Mouse (Mus musculus) cerebellum, adult 9-10 months (tissue): ENCODE measurements at regions not wholly inside any gene's neighbourhood (a gene's known extent, or its start where the extent isn't known, plus 50 kb on each side); places are given as distances from the start of the nearest gene placed in this dataset.
"Not testable (repeated sequence)": the region's sequence is repeated elsewhere in the genome, so short reads cannot be mapped to it uniquely, and the experiment has no call there.

ENCODE experiments used
- DNase-seq: peaks from one replicate; pipeline ENCODE4 v3.0.0; 2022

GRCm38 (mm10) chr12:47162624-47163151, 344.0 kb upstream of the Nova1 start:
- DNase-seq = peak; percentile 91

DNA sequence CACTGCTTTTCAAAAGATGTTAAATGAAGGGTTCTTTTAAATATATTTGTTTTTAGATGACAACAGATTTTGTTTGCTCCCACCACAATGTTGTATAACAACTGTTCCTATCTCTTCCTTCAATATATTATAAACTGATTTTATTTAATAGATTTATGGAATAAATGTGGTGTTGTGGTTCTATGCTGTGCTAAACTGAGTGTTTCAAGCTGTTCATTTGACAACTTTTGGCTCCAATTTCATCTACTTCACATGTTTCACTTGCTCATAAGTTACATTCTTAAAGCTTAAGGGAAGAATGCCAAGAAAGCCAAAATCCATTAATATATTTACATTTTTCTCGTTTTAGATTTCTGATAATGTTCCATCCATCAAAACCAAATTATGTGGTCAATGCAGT, 341.9 kb upstream of the Nova1 start:
- DNase-seq = peak; percentile 11

- DNase-seq = not testable (repeated sequence)
These were observed 337.2 kb upstream of the Nova1 start for GRCm38 (mm10) chr12:47155916-47156315.

- no peak for DNase-seq
These were observed 321.9 kb upstream of the Nova1 start for GRCm38 (mm10) chr12:47140677-47141076.

DNA sequence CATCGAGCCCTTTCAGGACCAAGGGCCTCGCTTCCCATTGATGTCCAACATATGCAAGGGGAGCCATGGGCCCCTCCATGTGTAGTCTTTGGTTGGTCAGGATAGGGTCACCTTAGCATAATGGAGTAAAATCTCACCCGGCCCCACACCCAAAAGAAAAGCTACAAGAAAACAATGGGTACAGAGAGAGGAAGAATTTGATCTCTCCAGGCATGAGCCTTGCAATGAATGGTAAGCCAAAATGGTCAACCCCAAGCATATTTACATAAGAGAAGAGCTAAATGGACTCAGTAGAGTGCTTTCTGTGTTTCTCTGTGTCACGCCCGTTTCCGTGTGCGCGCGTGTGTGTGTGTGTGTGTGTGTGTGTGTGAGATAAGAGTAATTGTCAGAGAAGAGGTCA, 311.1 kb upstream of the Nova1 start:
- DNase-seq = no peak

GRCm38 (mm10) chr12:47128596-47128995, 309.9 kb upstream of the Nova1 start:
- DNase-seq = no peak

- DNase-seq = no peak
These were observed 302.7 kb upstream of the Nova1 start for GRCm38 (mm10) chr12:47121426-47121825.

DNA sequence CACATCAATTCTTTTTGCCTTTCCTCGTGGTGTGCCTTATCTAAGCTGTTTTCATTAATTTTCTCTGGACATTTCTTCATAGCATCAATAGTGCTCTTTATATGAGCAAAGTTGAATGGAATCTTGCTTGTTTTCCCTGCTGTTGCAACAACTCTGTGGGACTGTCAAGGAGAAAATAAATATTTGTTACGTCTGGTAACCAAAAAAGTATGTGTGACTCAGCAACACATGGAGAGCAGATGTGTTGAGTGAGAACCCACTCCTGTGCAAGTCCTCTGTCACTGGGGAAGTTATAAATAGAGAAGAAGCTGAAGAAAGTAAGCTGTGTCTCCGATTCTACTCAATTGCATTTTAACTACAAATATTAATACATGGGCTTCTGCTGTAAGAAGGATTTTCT, 298.8 kb upstream of the Nova1 start:
- no peak for DNase-seq

DNA sequence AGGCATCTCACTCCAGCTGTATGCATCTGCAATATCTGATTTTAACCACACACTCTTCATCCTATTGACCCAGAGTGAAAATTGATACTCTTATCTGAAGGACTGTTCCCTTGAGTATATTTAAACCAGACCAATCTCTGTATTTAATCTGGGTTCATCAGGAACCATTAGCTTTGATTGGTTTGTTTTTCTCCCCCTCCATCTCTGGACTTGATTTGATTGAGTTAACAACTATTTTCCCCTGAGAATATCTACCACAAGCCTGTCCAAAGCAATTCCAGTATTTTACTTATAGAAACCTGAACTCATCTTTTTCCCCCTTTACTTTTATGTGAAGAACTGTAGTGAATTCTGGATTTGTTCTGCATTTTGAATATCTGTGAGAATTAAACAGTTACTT, 270.5 kb upstream of the Nova1 start:
- DNase-seq = no peak

DNA sequence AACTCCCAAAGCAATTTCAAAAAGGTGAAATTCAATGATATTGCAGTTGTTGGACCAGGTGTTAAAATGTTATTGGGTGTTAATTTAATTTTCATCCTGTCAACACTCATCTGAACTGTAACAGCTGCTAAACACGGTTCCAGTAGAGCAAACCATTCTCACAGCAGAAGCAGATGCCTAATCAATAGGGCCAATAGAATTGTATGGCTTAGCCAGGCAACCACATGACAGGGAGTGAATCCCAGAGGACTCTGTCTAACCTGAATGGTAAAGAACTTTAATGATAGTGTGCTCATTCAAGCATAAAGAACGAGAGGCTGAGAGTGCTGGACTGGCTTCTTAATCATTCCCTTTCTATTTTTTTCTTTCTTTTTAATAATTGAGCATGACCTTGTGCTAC, 256.2 kb upstream of the Nova1 start:
- DNase-seq = no peak

DNA sequence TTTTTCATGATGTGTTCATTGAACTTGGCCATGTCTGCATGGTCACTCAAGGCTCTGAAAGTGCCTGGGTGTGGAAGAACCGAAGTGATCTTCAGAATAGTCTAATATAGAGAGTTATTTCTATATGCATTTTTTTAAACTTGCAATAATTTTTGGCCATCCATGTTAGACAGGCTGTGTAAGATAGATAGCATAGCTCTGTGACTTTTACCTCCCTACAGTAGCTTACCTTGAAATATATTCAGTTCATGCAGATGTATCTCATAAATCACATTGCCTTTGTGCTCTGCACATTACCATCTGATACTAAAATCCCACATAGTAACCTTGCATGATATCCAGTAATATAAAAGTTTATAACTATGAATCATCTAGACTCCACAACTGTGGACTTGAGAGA, 233.7 kb upstream of the Nova1 start:
- DNase-seq = no peak

DNA sequence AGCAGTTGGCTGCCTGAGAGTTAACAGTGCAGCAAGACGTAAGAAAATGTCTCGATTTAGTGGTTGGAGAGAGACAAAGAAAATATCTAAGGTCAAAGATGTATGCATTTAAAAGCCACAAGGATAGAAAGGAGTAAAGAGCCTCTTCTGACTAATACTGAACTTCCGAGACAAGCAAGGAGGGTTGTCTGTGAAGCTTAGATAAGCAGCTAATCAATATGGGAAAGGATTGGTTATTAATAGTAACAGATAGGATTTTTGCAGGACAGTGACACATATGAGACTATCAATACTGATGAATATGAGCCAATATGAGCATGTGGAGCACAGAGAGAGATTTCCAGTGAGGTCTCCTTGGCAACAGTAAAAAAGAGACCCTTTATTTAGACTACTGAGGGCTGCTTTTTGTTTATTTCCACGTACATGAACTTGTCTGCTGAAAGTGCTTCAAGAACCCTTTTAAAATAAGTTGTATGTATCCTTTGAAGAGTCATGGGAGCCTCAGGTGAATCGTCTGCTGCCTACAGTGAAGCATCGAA, 202.2 kb upstream of the Nova1 start:
- no peak for DNase-seq

DNA sequence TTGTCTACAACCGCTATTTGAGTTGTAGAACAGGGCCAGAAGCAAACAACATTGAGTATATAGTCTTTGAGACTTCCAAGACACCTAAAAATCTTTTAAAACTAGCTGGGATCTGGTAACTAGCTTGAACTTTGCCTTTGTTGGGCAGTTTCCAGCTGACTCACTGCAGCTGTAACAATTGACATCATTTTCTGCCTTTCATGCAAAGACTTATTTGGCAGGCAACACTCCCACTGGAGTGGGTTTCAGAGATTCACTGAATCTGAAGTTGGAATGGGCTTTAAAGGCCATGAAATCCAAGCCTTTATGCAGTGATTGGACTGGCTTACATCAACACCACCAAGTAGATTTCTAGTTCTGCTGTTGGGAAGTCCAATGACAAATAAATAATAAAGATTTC, 173.6 kb upstream of the Nova1 start:
- no peak for DNase-seq

- DNase-seq = no peak
These were observed 170.2 kb upstream of the Nova1 start for GRCm38 (mm10) chr12:46988972-46989371.

- DNase-seq = no peak
These were observed 131.6 kb upstream of the Nova1 start for GRCm38 (mm10) chr12:46950223-46950779.

DNA sequence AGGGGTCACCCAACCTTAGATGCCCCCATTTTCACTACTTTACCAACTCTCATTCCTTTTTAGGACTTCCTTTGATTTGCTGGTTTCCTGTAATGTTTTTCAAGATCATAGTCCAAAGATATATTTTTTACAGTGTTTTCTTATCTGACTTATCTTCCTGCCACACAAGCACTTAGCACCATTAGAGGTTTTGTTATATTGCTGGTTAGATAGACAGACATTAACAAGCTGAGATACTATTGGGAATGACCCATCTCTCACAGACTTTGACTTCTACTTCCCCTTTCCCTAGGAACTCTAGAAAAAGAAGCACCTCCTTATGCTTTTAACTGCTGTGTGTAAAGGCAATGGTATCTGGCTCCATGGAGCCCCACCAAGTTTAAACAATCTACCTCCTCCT, 127.0 kb upstream of the Nova1 start:
- no peak for DNase-seq

GRCm38 (mm10) chr12:46931086-46931485, 112.4 kb upstream of the Nova1 start:
- no peak for DNase-seq

- peak; percentile 2 for DNase-seq
These were observed 98.6 kb upstream of the Nova1 start for GRCm38 (mm10) chr12:46917286-46917685.

- DNase-seq = no peak
These were observed 59.4 kb upstream of the Nova1 start for GRCm38 (mm10) chr12:46878164-46878563.

- peak; percentile 4 for DNase-seq
These were observed 51.4 kb upstream of the Nova1 start for GRCm38 (mm10) chr12:46870130-46870529.
